Mouse (Mus musculus) C2C12 (cell line): ENCODE measurements at regions not wholly inside any gene's neighbourhood (a gene's known extent, or its start where the extent isn't known, plus 50 kb on each side); places are given as distances from the start of the nearest gene placed in this dataset.

ENCODE experiments used
- CEBPB ChIP-seq: IDR thresholded peaks from one replicate; pipeline ENCODE4 v1.6.1; 2011; ENCODE audit warnings: low read depth, mild to moderate bottlenecking, control low read depth, moderate library complexity
- CTCF ChIP-seq: IDR thresholded peaks from one replicate; pipeline ENCODE4 v1.5.1; 2011; ENCODE audit not compliant: control insufficient read depth, insufficient read depth, insufficient read length
- MAX ChIP-seq: IDR thresholded peaks from one replicate; pipeline ENCODE4 v1.6.1; 2011; ENCODE audit warnings: mild to moderate bottlenecking, control low read depth
- MYOD1 ChIP-seq: IDR thresholded peaks from one replicate; pipeline ENCODE4 v1.6.1; 2011; ENCODE audit warnings: low read depth; ENCODE audit not compliant: control insufficient read depth, insufficient read length
- MYOG ChIP-seq: IDR thresholded peaks from one replicate; pipeline ENCODE4 v1.6.1; 2011; ENCODE audit not compliant: control insufficient read depth, insufficient read length; ENCODE audit errors: extremely low read depth
- USF1 ChIP-seq: IDR thresholded peaks from one replicate; pipeline ENCODE4 v1.6.1; 2011; ENCODE audit warnings: low read depth, mild to moderate bottlenecking, control low read depth, moderate library complexity

GRCm38 (mm10) chr3:52836780-52837179 is 180.3 kb downstream of the Cog6 start:
- TF ChIP-seq CTCF (no peak), MYOD1 (no peak), USF1 (no peak), CEBPB (no peak), MYOG (no peak), MAX (no peak)
